11 mouse cellular contexts compared by ENCODE assay signal in genomic region chr2:166619906-166620490, GRCm38 (mm10).
DNase-seq lines count a peak whose midpoint lies in the region; ATAC-seq and TF ChIP-seq lines count a peak whose summit lies in the region.
"Had no signal": no experiment of that assay in that cellular context is flagged by ENCODE, and none has a peak within 500 bp of the region (broad histone marks: within the 10 kb centered on the region; RNA-seq: fewer than 3 reads in every experiment).

No protein-coding gene starts in this region.

- H3K36me3 ChIP-seq in heart, embryonic 10.5 days, result peaks cover 9% of the 10 kb centered on the region
- no peaks in the 10 kb centered on the region for H3K36me3 ChIP-seq in heart, adult 2 months (ENCODE audit: control insufficient read depth, insufficient read depth, low read length)
- H3K36me3 ChIP-seq in kidney, embryonic 15.5 days, result no peaks in the 10 kb centered on the region
- H3K36me3 ChIP-seq in midbrain, embryonic 13.5 days, result peaks cover 9% of the 10 kb centered on the region
- H3K36me3 ChIP-seq in midbrain, postnatal 0 days (ENCODE audit: insufficient read depth, low read length), result no peaks in the 10 kb centered on the region
- no peaks in the 10 kb centered on the region for H3K36me3 ChIP-seq in stomach, postnatal 0 days (ENCODE audit: control insufficient read depth, insufficient read depth, low read length)

- no peak for DNase-seq in heart, embryonic 10.5 days (ENCODE audit: low spot score)
- no peak for DNase-seq in heart, adult 2 months
- DNase-seq in kidney, postnatal 25 days, result peak; percentile 31 to 51
- DNase-seq in midbrain, postnatal 0 days (ENCODE audit: low spot score), result no peak
- DNase-seq in thymus, postnatal 14 days, result peak; percentile 61
- DNase-seq in stomach, postnatal 0 days (ENCODE audit: low spot score), result no peak
- DNase-seq: cerebellum, adult 9-11 months; forebrain, postnatal 0 days had no signal

- 43% methylated on average over 10 of the region's 10 CpGs for WGBS in heart, embryonic 10.5 days
- WGBS in heart, adult 2 months, result 48% methylated on average over 10 of the region's 10 CpGs
- 62% methylated on average over 10 of the region's 10 CpGs for WGBS in kidney, embryonic 15.5 days
- 90% methylated on average over 10 of the region's 10 CpGs for WGBS in midbrain, embryonic 13.5 days
- 81% methylated on average over 10 of the region's 10 CpGs for WGBS in midbrain, postnatal 0 days
- WGBS in stomach, postnatal 0 days, result 57% methylated on average over 10 of the region's 10 CpGs

- intact Hi-C loops in heart, adult 2 months (cut with DNase I), result no loop called here

- peak overlapping the region; percentile 25; the same call in 1 of the 2 replicates for H3K27ac ChIP-seq in heart, embryonic 10.5 days
- H3K27ac ChIP-seq in heart, adult 2 months, result no peak overlapping the region
- no peak overlapping the region for H3K27ac ChIP-seq in kidney, embryonic 15.5 days
- 0 out of 2 replicates have a peak overlapping the region, but pooled peaks have one; percentile 3 for H3K27ac ChIP-seq in midbrain, embryonic 13.5 days
- H3K27ac ChIP-seq in midbrain, postnatal 0 days (ENCODE audit: low read depth, low read length), result no peak overlapping the region
- no peak overlapping the region for H3K27ac ChIP-seq in stomach, postnatal 0 days (replicated peaks)

- no peaks in the 10 kb centered on the region for H3K27me3 ChIP-seq in heart, embryonic 10.5 days (ENCODE audit: insufficient read depth, poor library complexity, severe bottlenecking)
- H3K27me3 ChIP-seq in heart, adult 2 months (ENCODE audit: control insufficient read depth, insufficient read depth, low read length), result no peaks in the 10 kb centered on the region
- H3K27me3 ChIP-seq in kidney, embryonic 15.5 days, result no peaks in the 10 kb centered on the region
- no peaks in the 10 kb centered on the region for H3K27me3 ChIP-seq in midbrain, embryonic 13.5 days
- H3K27me3 ChIP-seq in midbrain, postnatal 0 days (ENCODE audit: insufficient read depth, low read length), result no peaks in the 10 kb centered on the region
- no peaks in the 10 kb centered on the region for H3K27me3 ChIP-seq in stomach, postnatal 0 days (ENCODE audit: control insufficient read depth, insufficient read depth, low read length)

- TF ChIP-seq CTCF in heart, adult 2 months (IDR thresholded peaks at IDR 0.05), result no peak
- TF ChIP-seq CTCF in midbrain, postnatal 0 days (IDR thresholded peaks at IDR 0.05), result no peak
- TF ChIP-seq CTCF in stomach, postnatal 0 days (IDR thresholded peaks at IDR 0.05; ENCODE audit: low read depth), result no peak

- TF ChIP-seq EP300 in heart, adult 2 months (IDR thresholded peaks at IDR 0.05; ENCODE audit: insufficient read depth, low read depth, low read length), result no peak
- no peak for TF ChIP-seq EP300 in stomach, postnatal 0 days (optimal IDR thresholded peaks at IDR 0.05)

- H3K4me3 ChIP-seq in heart, embryonic 10.5 days, result no peak overlapping the region
- H3K4me3 ChIP-seq in heart, adult 2 months, result no peak overlapping the region
- H3K4me3 ChIP-seq in kidney, embryonic 15.5 days (replicated peaks), result no peak overlapping the region
- H3K4me3 ChIP-seq in midbrain, embryonic 13.5 days (replicated peaks), result no peak overlapping the region
- no peak overlapping the region for H3K4me3 ChIP-seq in midbrain, postnatal 0 days (ENCODE audit: low read depth, low read length)
- H3K4me3 ChIP-seq in stomach, postnatal 0 days (ENCODE audit: low read depth, low read length), result no peak overlapping the region
- H3K4me3 ChIP-seq: limb, embryonic 10.5 days had no signal

- H3K4me1 ChIP-seq in heart, embryonic 10.5 days, result peaks cover 64% of the 10 kb centered on the region
- H3K4me1 ChIP-seq in heart, adult 2 months (ENCODE audit: control insufficient read depth, insufficient read depth, low read length), result peaks cover 10% of the 10 kb centered on the region
- peaks cover 28% of the 10 kb centered on the region for H3K4me1 ChIP-seq in kidney, embryonic 15.5 days
- peaks cover 20% of the 10 kb centered on the region for H3K4me1 ChIP-seq in midbrain, embryonic 13.5 days (replicated peaks)
- H3K4me1 ChIP-seq in midbrain, postnatal 0 days (ENCODE audit: insufficient read depth, low read length), result no peaks in the 10 kb centered on the region
- H3K4me1 ChIP-seq in stomach, postnatal 0 days (replicated peaks; ENCODE audit: control insufficient read depth, insufficient read depth), result no peaks in the 10 kb centered on the region; the same call in 1 of the 2 replicates

- no peak overlapping the region for H3K9ac ChIP-seq in heart, adult 2 months (ENCODE audit: low read depth, low read length)
- no peak overlapping the region for H3K9ac ChIP-seq in kidney, embryonic 15.5 days
- H3K9ac ChIP-seq in midbrain, embryonic 13.5 days (replicated peaks), result no peak overlapping the region
- H3K9ac ChIP-seq in midbrain, postnatal 0 days (replicated peaks; ENCODE audit: low read length, poor library complexity, severe bottlenecking), result no peak overlapping the region
- H3K9ac ChIP-seq in stomach, postnatal 0 days (ENCODE audit: low read length), result no peak overlapping the region
- H3K9ac ChIP-seq: forebrain, postnatal 0 days had no signal

- no peaks in the 10 kb centered on the region for H3K9me3 ChIP-seq in heart, embryonic 10.5 days
- no peaks in the 10 kb centered on the region for H3K9me3 ChIP-seq in kidney, embryonic 15.5 days (replicated peaks)
- no peaks in the 10 kb centered on the region for H3K9me3 ChIP-seq in midbrain, embryonic 13.5 days
- H3K9me3 ChIP-seq in midbrain, postnatal 0 days (ENCODE audit: low read length), result no peaks in the 10 kb centered on the region
- H3K9me3 ChIP-seq in stomach, postnatal 0 days (ENCODE audit: control insufficient read depth, low read length), result no peaks in the 10 kb centered on the region
- H3K9me3 ChIP-seq: limb, embryonic 10.5 days had no signal

- TF ChIP-seq POLR2A in heart, adult 2 months (IDR thresholded peaks at IDR 0.05; ENCODE audit: insufficient read depth, low read depth, low read length), result no peak

- ATAC-seq in kidney, embryonic 15.5 days (replicated peaks; ENCODE audit: low FRiP score), result no peak
- no peak for ATAC-seq in midbrain, embryonic 13.5 days
- ATAC-seq in midbrain, postnatal 0 days (ENCODE audit: low FRiP score), result no peak
- ATAC-seq in stomach, postnatal 0 days (ENCODE audit: low FRiP score, low TSS enrichment), result no peak
- ATAC-seq: forebrain, postnatal 0 days had no signal

- no peaks in the 10 kb centered on the region for H3K79me2 ChIP-seq in heart, adult 2 months (replicated peaks; ENCODE audit: control insufficient read depth, insufficient read depth, low read length)

- H3K4me2 ChIP-seq in kidney, embryonic 15.5 days, result no peak overlapping the region
- no peak overlapping the region for H3K4me2 ChIP-seq in midbrain, embryonic 13.5 days (replicated peaks)
- no peak overlapping the region for H3K4me2 ChIP-seq in midbrain, postnatal 0 days (ENCODE audit: low read depth, low read length, poor library complexity, severe bottlenecking)
- no peak overlapping the region for H3K4me2 ChIP-seq in stomach, postnatal 0 days (replicated peaks; ENCODE audit: low read depth)

Comparison
In these comparisons a context has a peak if more than half of its experiments do, and no peak if none do; other contexts are left out.
1. H3K27ac ChIP-seq: peak in heart, embryonic 10.5 days (single experiment) and midbrain, embryonic 13.5 days (single experiment); none in heart, adult 2 months (single experiment), kidney, embryonic 15.5 days (single experiment), midbrain, postnatal 0 days (single experiment) and stomach, postnatal 0 days (single experiment).
2. DNase-seq: peak in kidney, postnatal 25 days (2 of 2) and thymus, postnatal 14 days (single experiment); none in heart, embryonic 10.5 days (single experiment), heart, adult 2 months (0 of 2), midbrain, postnatal 0 days (single experiment) and stomach, postnatal 0 days (single experiment).